Mouse (Mus musculus) cerebellum, adult (tissue): Measurements from ENCODE around the gene Fcer1g.

ENCODE experiments used
- ATAC-seq: cut with Nextera tagmentation; 2 replicates; pipeline ENCODE4 v1.9.2; 2017; ENCODE audit warnings: mild to moderate bottlenecking, moderate library complexity, mixed read lengths; ENCODE audit not compliant: insufficient number of reproducible peaks, low FRiP score, low TSS enrichment

Fcer1g gene

DNA sequence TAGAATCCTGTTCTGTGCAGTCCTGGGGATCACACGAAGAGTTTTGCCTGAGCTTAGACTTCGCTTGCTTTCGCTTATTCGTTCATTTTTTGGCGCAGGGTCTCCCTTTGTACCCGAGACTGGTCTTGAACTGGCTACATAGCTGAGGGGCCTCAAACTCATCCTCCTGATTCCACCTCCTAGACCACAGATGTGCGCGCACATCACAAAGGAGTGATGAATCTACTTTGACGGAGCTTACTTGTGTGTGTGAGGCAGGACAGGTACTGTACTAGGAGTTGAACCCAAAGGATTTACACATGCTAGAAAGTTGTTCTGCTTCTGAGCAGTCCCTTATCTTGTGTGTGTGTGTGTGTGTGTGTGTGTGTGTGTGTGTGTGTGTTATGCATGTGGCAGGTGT is 43.3 kb downstream of the Fcer1g start:
- ATAC-seq, result no peak

DNA sequence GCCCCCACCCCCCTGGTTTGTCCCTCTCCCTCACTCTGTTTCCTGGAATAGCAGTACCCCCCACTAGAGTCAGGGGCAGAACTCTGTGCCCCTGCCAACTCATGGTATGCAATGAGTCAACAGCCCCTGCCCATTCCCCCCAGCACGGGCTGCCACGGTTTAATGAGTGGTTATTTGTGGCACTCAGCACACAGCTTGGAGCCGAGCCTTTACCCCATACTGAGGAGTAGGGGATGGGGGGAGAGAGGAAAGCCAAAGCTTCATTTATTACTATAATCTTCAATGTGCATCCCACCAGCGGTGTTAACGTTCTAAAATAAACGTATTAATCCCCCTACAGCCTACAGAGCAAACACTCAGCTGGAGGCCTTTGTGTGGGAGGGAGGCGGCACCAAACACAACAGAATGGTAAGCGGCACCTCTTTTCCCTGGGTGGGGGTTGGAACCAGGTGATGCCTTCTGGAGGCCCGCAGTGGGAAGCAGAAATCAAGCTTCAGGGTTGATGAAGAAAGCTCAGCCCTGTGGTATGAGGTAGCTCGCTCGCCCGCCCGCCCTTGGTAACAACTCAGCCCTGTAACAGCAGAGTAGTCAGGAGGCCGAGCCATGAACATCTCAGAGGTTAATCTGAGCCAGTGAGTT is 44.6 kb downstream of the Fcer1g start:
- ATAC-seq, result no peak

DNA sequence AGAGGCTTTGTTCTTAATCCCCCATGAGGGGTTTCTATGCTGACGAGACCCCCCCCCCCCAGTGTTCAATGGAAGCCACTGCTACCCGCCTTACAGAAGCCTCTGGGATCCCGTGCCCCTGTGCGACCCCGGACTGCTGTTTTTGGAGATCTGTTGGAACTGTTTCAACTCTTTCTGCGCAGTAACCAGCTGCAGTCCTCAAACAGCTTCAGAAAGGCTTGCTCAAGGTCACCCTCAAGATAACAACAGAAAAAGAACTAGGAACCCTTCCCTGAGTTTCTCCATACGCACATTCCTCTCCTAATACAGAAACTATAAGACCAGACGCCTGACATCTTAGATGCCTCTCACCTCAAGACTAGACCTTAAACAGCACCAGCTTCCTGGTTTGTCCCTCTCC is 45.1 kb downstream of the Fcer1g start:
- no peak for ATAC-seq

DNA sequence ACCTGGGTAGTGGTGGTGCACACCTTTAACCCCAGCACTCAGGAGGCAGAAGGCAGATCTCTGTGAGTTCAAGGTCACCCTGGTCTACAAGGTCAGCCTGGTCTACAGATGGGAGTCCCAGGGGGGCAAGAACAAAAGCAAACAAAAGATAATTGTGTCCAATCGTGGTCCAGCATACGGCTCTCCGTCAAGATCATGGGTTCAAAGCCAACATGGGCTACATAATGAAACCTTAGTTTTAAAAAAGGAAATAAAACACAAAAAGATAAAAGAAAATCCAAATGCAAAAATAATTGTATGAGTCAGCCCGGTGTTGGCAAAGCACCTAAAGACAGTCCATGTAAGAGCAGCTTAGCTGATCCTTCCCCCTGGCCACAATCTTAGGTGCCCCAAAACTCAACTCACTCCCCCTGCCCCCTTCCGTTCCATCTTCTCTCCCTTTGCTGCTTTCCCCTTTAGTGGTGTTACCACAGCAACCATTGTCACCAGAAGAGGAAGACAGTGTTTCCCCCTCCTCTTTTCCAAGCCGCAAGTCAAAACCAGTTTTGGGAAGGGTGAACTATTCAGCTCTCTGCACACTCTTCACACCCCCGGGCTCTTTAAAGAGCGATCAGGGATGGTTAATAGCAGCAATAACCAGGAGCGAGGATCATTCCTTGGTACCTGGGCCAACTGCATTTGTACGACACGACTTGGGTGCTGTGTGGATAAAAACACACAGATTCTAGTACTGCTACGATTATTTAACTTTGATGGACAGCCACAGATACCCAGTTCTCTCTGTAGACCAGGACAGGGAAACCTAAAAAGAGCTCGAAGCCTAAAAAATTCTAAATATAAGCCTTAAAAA is 46.1 kb downstream of the Fcer1g start:
- no peak for ATAC-seq

DNA sequence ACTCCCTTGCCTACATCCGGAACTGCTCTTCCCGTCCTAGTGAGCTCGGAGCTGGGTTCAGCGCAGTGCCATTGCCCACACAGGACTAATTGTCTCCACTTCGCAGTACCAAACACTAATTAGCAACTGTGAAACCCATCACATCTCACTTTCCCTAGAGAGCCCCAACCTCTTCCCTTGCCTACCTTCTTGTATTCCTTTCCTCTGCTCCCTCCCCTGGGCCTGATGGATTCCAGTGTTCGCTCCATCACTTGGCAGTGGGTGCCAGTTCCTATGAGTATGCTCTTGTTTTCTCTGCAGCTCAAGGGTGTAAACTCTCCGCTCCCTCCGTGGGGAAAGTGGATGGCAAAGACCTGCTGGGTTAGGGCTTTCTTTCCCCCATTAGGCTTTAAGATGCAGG is 48.5 kb downstream of the Fcer1g start:
- no peak for ATAC-seq

DNA sequence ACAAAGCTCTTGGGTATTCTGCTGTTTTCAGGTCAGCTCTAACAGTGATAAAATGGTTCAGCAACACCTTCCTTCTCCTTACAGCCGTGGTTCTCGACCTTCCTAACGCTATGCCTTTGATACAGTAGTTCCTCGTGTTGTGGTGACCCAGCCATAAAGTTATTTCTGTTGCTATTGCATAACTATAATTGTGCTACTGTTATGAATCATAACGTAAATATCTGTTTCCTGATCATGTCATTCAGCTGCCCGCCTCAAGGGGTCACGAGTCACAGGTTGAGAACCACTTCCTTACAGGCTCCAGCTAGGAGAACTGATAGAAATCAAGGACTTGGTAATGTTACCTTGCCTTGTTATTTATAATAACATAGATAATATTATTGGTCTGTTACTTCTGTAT is 49.9 kb downstream of the Fcer1g start:
- no peak for ATAC-seq

DNA sequence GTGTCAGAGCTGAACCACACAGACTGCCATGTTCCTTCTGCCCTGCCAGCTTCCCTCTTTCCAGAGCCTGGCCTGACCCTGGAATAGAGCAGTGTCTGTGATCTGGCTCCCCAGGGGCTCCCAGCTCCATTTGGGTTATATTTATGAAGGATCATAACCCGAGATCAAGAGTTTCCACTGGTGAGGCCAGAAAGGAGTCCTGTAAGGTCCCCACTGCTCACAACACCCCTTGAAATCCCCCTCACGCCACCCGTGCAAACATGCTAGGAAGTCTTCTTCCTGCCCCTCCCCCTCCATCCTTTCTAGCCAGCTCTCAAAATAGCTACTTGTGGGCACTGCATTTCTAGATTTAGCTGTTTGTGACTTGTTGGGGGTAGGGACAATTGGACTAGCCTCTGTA is 50.5 kb downstream of the Fcer1g start:
- ATAC-seq, result no peak

DNA sequence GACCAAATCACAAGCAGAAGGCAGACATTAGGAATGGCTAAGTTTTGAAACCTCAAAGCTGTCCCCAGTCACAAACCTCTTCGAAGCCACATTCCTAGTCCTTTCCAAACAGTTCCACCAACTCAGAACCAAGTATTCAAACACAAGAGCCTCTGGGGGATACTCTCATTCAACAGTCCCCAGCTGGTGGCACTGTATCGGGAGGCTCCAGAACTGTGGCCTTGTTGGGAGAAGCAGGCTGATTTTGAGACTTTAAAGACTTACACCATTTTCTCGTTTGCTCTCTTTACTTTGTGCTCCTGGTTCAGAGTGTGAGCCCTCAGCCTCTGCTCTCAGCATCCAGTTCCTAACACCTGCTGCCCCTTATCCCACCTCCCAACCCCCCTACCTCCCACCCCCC is 51.1 kb downstream of the Fcer1g start:
- no peak for ATAC-seq
